Mouse (Mus musculus): ENCODE results near the gene Lacc1.

DNA sequence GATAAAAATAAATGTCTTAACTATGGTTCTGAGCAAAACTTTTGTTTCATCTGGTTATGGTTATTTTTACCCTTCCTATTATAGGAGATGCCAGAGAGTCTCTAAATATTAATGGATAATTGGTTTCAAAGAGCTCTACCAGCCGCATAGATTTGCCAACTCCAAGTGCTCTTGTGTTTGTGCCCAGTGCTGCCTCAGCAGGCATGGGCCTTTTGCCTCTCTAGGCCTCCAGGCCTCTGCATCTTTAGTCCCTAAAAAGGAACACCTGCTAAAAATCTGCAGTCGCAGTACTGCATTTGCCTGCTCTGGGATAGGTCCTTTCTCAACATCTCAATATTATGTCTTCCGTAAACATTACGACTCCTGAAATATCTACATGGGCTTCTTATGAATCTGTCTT lies 55.5 kb downstream of the Lacc1 start:
- TF ChIP-seq CTCF (IDR thresholded peaks at IDR 0.05; ENCODE audit: extremely low read depth, insufficient read depth, insufficient read length, insufficient replicate concordance), result no peak
- no peak for TF ChIP-seq POLR2A (IDR thresholded peaks at IDR 0.05; ENCODE audit: low read depth, low read length)
